Mouse (Mus musculus): ENCODE data around the gene Hsd11b1. TPM values are rescaled to one million over a fixed set of nuclear protein-coding genes. Genes with fewer than 3 reads are reported as not detected.

Hsd11b1 gene
- polyA plus RNA-seq, 1 experiment, result not detected

GRCm38 (mm10) chr1:193289914-193290313, 26.0 kb upstream of the Hsd11b1 start:
- no peak for TF ChIP-seq GATA1 (IDR thresholded peaks at IDR 0.05; ENCODE audit: low read length)

GRCm38 (mm10) chr1:193289076-193289475, 25.2 kb upstream of the Hsd11b1 start:
- TF ChIP-seq GATA1 (IDR thresholded peaks at IDR 0.05; ENCODE audit: low read length), result no peak

GRCm38 (mm10) chr1:193287578-193287977, 23.7 kb upstream of the Hsd11b1 start:
- no peak for TF ChIP-seq GATA1 (IDR thresholded peaks at IDR 0.05; ENCODE audit: low read length)

- no peak for TF ChIP-seq GATA1 (IDR thresholded peaks at IDR 0.05; ENCODE audit: low read length)
These were observed 20.4 kb upstream of the Hsd11b1 start for GRCm38 (mm10) chr1:193284228-193284779.

DNA sequence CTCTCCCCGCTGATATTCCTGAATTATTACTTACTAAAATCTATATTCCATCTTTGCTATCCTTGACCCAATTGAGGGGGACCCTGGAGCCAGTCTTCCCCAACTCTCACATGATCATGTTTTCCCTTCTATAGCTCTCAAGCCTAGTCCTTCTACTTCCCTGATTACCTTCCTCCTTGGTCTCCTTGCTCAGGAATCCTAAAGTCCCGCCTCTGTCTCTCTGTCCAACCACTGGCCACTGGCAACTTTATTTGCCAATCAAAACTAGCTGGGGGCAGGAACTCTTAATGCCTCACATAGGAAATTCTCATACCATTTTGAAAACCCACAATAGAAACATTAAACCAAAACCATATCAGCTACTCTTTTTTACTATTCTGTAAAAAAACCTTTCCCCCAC, 17.5 kb upstream of the Hsd11b1 start:
- no peak for TF ChIP-seq GATA1 (IDR thresholded peaks at IDR 0.05; ENCODE audit: low read length)

- TF ChIP-seq GATA1 (IDR thresholded peaks at IDR 0.05; ENCODE audit: low read length), result no peak
These were observed 15.6 kb upstream of the Hsd11b1 start for GRCm38 (mm10) chr1:193279492-193279891.

GRCm38 (mm10) chr1:193278414-193279045, 14.7 kb upstream of the Hsd11b1 start:
- TF ChIP-seq GATA1 (IDR thresholded peaks at IDR 0.05; ENCODE audit: low read length), result no peak

DNA sequence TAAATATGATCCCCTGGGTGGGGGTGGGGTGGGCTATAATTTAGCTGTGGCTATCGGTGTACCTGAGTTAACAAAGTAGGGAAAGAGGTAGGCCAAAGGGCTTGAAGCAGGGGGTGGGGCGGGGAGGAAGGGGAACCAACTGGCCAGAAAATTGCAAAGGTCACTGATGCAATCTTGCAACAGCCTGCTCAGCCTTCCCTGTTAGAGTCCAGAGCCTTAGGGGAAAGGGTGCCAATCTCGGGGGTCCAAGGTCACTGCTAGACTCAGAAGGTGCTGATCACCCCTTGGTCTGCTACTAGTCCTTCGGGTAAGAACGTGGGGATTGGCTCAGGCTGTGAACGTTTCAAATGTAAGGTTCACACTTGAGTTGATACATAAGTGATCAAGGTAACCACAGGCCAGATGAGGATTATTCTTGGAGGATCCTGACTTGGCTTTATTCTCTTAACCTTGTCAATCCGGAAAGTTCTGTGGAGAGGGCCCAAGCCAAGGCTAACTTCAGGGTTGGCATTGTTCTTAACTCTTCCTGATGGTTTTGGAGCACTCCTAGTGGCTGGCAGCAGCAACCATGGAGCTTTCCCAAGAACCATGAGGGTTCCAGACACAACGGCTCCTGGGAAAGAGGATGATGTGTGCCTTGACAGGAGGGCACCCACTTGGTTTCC, 10.7 kb upstream of the Hsd11b1 start:
- no peak for TF ChIP-seq GATA1 (IDR thresholded peaks at IDR 0.05; ENCODE audit: low read length)

- no peak for TF ChIP-seq GATA1 (IDR thresholded peaks at IDR 0.05; ENCODE audit: low read length)
These were observed 9.2 kb upstream of the Hsd11b1 start, which contains the start of gene G0s2 for GRCm38 (mm10) chr1:193272916-193273601. Gene G0s2 (minus strand): TSS chr1:193273217.

GRCm38 (mm10) chr1:193272137-193272915, 8.5 kb upstream of the Hsd11b1 start:
- TF ChIP-seq GATA1 (IDR thresholded peaks at IDR 0.05; ENCODE audit: low read length), result no peak

DNA sequence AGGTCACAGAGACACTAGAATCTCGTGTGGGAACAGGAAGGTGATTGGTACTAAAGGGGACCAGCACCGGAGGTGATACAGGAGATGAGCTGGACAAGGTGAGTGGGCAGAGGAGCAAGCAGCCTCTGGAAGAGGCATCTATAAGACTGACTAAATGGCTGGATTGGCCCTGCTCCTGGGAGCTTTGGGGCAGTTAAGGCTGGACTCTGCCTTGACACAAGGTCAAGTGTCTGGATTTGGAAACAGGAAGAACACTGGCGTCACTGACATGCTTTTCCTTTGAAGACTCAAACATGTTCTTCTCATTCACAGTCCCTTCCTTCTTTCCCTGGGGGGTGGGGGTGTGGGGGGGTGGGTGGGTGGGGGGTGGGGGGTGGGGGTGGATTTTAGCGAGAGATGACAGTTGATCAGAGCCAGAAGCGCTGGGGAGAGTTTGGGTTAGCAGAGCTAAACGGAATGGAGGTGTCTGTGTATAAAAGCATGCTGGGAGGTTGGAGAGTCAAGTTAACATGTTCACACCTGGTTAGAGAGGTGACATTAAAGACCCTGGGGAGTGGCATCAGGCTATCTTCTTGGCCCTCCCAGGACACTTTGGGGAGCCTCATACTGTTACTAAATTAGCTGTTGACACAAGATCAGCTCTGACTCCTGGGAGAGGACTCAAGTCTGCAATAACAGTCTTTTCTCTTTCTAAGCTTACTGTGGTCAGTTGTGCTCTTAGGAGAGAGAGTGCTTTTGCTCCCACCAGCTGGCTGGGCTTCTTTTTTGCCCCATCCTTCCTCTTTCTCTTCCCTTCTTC, 7.3 kb upstream of the Hsd11b1 start:
- TF ChIP-seq GATA1 (IDR thresholded peaks at IDR 0.05; ENCODE audit: low read length), result no peak

DNA sequence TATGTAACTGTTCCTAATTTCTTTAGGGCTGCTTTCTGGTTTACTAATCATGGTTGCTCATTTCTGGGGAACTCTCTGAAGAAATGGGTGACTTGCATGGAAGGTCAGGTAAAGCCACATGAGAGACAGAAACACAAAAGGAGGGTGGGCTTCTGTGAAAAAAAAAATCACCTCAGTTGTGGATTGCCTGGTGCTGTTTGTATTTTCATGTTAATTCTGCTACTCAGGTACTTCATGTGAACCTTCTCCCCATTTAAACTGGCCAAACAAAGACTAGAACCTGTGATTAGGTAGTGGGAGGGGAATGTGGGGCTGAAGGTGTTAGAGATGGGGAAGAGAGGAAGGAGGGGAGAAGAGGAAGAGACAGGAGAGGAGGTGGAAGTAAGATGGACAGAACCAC, 1.9 kb upstream of the Hsd11b1 start:
- TF ChIP-seq GATA1 (IDR thresholded peaks at IDR 0.05; ENCODE audit: low read length), result no peak

GRCm38 (mm10) chr1:193263026-193263907, 608 bp downstream of the Hsd11b1 start:
- TF ChIP-seq GATA1 (IDR thresholded peaks at IDR 0.05; ENCODE audit: low read length), result no peak
